Mouse (Mus musculus): Measurements from ENCODE around the gene Atg2a. TPM values are rescaled to one million over a fixed set of nuclear protein-coding genes. Genes with fewer than 3 reads are reported as not detected.

The Atg2a gene
- polyA plus RNA-seq, 1 experiment from 2014 or later = 8.9 TPM

- no peak overlapping the region for H3K9ac ChIP-seq (ENCODE audit: low read length)
- no peak overlapping the region for H3K4me2 ChIP-seq (ENCODE audit: low read depth, severe bottlenecking)
- no peaks in the 10 kb centered on the region for H3K27me3 ChIP-seq (ENCODE audit: control insufficient read depth, insufficient read depth, low read length)
- H3K4me1 ChIP-seq (ENCODE audit: control insufficient read depth, insufficient read depth, low read length) = peaks cover 15% of the 10 kb centered on the region
- ATAC-seq (ENCODE audit: insufficient number of reproducible peaks, low FRiP score, low TSS enrichment, low read depth) (no peak), DNase-seq (ENCODE audit: low spot score) (no peak)
- H3K9me3 ChIP-seq (ENCODE audit: control insufficient read depth, low read length) = no peaks in the 10 kb centered on the region
- no peak overlapping the region for H3K4me3 ChIP-seq (ENCODE audit: low read depth, low read length)
- H3K36me3 ChIP-seq (ENCODE audit: control insufficient read depth, insufficient read depth, low read length) = no peaks in the 10 kb centered on the region; the same call in 1 of the 2 replicates
- 86% methylated on average over 13 of the region's 13 CpGs for WGBS
- H3K27ac ChIP-seq (replicated peaks; ENCODE audit: low read depth, low read length) = no peak overlapping the region
These were observed 32.6 kb downstream of the Atg2a start for GRCm38 (mm10) chr19:6273998-6274608.

- no peak for ATAC-seq (ENCODE audit: insufficient number of reproducible peaks, low FRiP score, low TSS enrichment, low read depth)
- no peaks in the 10 kb centered on the region; the same call in 1 of the 2 replicates for H3K36me3 ChIP-seq (ENCODE audit: control insufficient read depth, insufficient read depth, low read length)
- H3K4me2 ChIP-seq (ENCODE audit: low read depth, severe bottlenecking) = peak overlapping the region; percentile 61
- no peaks in the 10 kb centered on the region for H3K9me3 ChIP-seq (ENCODE audit: control insufficient read depth, low read length)
- peak overlapping the region; percentile 12; the same call in 1 of the 2 replicates for H3K9ac ChIP-seq (ENCODE audit: low read length)
- WGBS = 7% methylated on average over 15 of the region's 15 CpGs
- no peak overlapping the region for H3K27ac ChIP-seq (replicated peaks; ENCODE audit: low read depth, low read length)
- H3K27me3 ChIP-seq (ENCODE audit: control insufficient read depth, insufficient read depth, low read length) = no peaks in the 10 kb centered on the region
- peak; percentile 29 for DNase-seq (ENCODE audit: low spot score)
- peak overlapping the region; percentile 88 for H3K4me3 ChIP-seq (ENCODE audit: low read depth, low read length)
- peaks cover 20% of the 10 kb centered on the region for H3K4me1 ChIP-seq (ENCODE audit: control insufficient read depth, insufficient read depth, low read length)
These were observed 34.4 kb downstream of the Atg2a start for GRCm38 (mm10) chr19:6275740-6276389.

- DNase-seq (ENCODE audit: low spot score) (peak; percentile 99), ATAC-seq (ENCODE audit: insufficient number of reproducible peaks, low FRiP score, low TSS enrichment, low read depth) (peak; percentile 93)
- WGBS = under 1% methylated on average over 102 of the region's 106 CpGs
- H3K4me2 ChIP-seq (ENCODE audit: low read depth, severe bottlenecking) = peak within 1 kb of the TSS; percentile 61
- H3K36me3 ChIP-seq (ENCODE audit: control insufficient read depth, insufficient read depth, low read length) = peaks cover 6% of the 10 kb centered on the region; the same call in 1 of the 2 replicates
- H3K4me3 ChIP-seq (ENCODE audit: low read depth, low read length) = peak within 1 kb of the TSS; percentile 88
- no peaks in the 10 kb centered on the region for H3K9me3 ChIP-seq (ENCODE audit: control insufficient read depth, low read length)
- peak within 1 kb of the TSS; percentile 60; the same call in 1 of the 2 replicates for H3K27ac ChIP-seq (replicated peaks; ENCODE audit: low read depth, low read length)
- H3K9ac ChIP-seq (ENCODE audit: low read length) = peak within 1 kb of the TSS; percentile 83
- H3K27me3 ChIP-seq (ENCODE audit: control insufficient read depth, insufficient read depth, low read length) = no peaks in the 10 kb centered on the region
- H3K4me1 ChIP-seq (ENCODE audit: control insufficient read depth, insufficient read depth, low read length) = peaks cover 20% of the 10 kb centered on the region
These were observed 35.3 kb downstream of the Atg2a start, which contains the start of gene Ehd1 for GRCm38 (mm10) chr19:6276426-6277421. Gene Ehd1, plus strand, starts transcription at chr19:6276725.

GRCm38 (mm10) chr19:6277661-6278438 is 36.4 kb downstream of the Atg2a start:
- H3K9me3 ChIP-seq (ENCODE audit: control insufficient read depth, low read length) = no peaks in the 10 kb centered on the region
- WGBS = 7% methylated on average over 10 of the region's 10 CpGs
- H3K27me3 ChIP-seq (ENCODE audit: control insufficient read depth, insufficient read depth, low read length) = no peaks in the 10 kb centered on the region
- peaks cover 20% of the 10 kb centered on the region for H3K4me1 ChIP-seq (ENCODE audit: control insufficient read depth, insufficient read depth, low read length)
- H3K27ac ChIP-seq (replicated peaks; ENCODE audit: low read depth, low read length) = no peak overlapping the region
- peak overlapping the region; percentile 83 for H3K9ac ChIP-seq (ENCODE audit: low read length)
- peak overlapping the region; percentile 88 for H3K4me3 ChIP-seq (ENCODE audit: low read depth, low read length)
- ATAC-seq (ENCODE audit: insufficient number of reproducible peaks, low FRiP score, low TSS enrichment, low read depth) (no peak), DNase-seq (ENCODE audit: low spot score) (peak; percentile 39)
- peak overlapping the region; percentile 61 for H3K4me2 ChIP-seq (ENCODE audit: low read depth, severe bottlenecking)
- peaks cover 7% of the 10 kb centered on the region; the same call in 1 of the 2 replicates for H3K36me3 ChIP-seq (ENCODE audit: control insufficient read depth, insufficient read depth, low read length)

- Histone ChIP-seq H3K27ac (replicated peaks; ENCODE audit: low read depth, low read length) (no peak overlapping the region), H3K4me3 (ENCODE audit: low read depth, low read length) (peak overlapping the region; percentile 88), H3K9ac (ENCODE audit: low read length) (peak overlapping the region; percentile 31; the same call in 1 of the 2 replicates), H3K4me1 (ENCODE audit: control insufficient read depth, insufficient read depth, low read length) (peaks cover 20% of the 10 kb centered on the region), H3K4me2 (ENCODE audit: low read depth, severe bottlenecking) (peak overlapping the region; percentile 61), H3K9me3 (ENCODE audit: control insufficient read depth, low read length) (no peaks in the 10 kb centered on the region), H3K27me3 (ENCODE audit: control insufficient read depth, insufficient read depth, low read length) (no peaks in the 10 kb centered on the region), H3K36me3 (ENCODE audit: control insufficient read depth, insufficient read depth, low read length) (peaks cover 10% of the 10 kb centered on the region; the same call in 1 of the 2 replicates)
- WGBS = 39% methylated on average over 6 of the region's 6 CpGs
- no peak for DNase-seq (ENCODE audit: low spot score)
- ATAC-seq (ENCODE audit: insufficient number of reproducible peaks, low FRiP score, low TSS enrichment, low read depth) = no peak
These were observed 37.1 kb downstream of the Atg2a start for GRCm38 (mm10) chr19:6278439-6279073.

GRCm38 (mm10) chr19:6279481-6280144 is 38.1 kb downstream of the Atg2a start:
- no peak overlapping the region; the same call in 1 of the 2 replicates for H3K4me2 ChIP-seq (ENCODE audit: low read depth, severe bottlenecking)
- no peak for DNase-seq (ENCODE audit: low spot score)
- H3K9ac ChIP-seq (ENCODE audit: low read length) = no peak overlapping the region
- H3K27ac ChIP-seq (replicated peaks; ENCODE audit: low read depth, low read length) = no peak overlapping the region
- no peaks in the 10 kb centered on the region for H3K9me3 ChIP-seq (ENCODE audit: control insufficient read depth, low read length)
- 90% methylated on average over 6 of the region's 6 CpGs for WGBS
- no peaks in the 10 kb centered on the region for H3K27me3 ChIP-seq (ENCODE audit: control insufficient read depth, insufficient read depth, low read length)
- H3K4me3 ChIP-seq (ENCODE audit: low read depth, low read length) = no peak overlapping the region
- H3K4me1 ChIP-seq (ENCODE audit: control insufficient read depth, insufficient read depth, low read length) = peaks cover 20% of the 10 kb centered on the region
- H3K36me3 ChIP-seq (ENCODE audit: control insufficient read depth, insufficient read depth, low read length) = peaks cover 10% of the 10 kb centered on the region; the same call in 1 of the 2 replicates
- no peak for ATAC-seq (ENCODE audit: insufficient number of reproducible peaks, low FRiP score, low TSS enrichment, low read depth)

GRCm38 (mm10) chr19:6280554-6280953 is 39.1 kb downstream of the Atg2a start:
- Histone ChIP-seq H3K27me3 (ENCODE audit: control insufficient read depth, insufficient read depth, low read length) (no peaks in the 10 kb centered on the region), H3K9me3 (ENCODE audit: control insufficient read depth, low read length) (no peaks in the 10 kb centered on the region), H3K36me3 (ENCODE audit: control insufficient read depth, insufficient read depth, low read length) (peaks cover 10% of the 10 kb centered on the region; the same call in 1 of the 2 replicates), H3K4me1 (ENCODE audit: control insufficient read depth, insufficient read depth, low read length) (peaks cover 19% of the 10 kb centered on the region), H3K4me3 (ENCODE audit: low read depth, low read length) (no peak overlapping the region), H3K4me2 (ENCODE audit: low read depth, severe bottlenecking) (no peak overlapping the region), H3K27ac (replicated peaks; ENCODE audit: low read depth, low read length) (no peak overlapping the region), H3K9ac (ENCODE audit: low read length) (no peak overlapping the region)
- no peak for DNase-seq (ENCODE audit: low spot score)
- 93% methylated on average over 7 of the region's 7 CpGs for WGBS
- ATAC-seq (ENCODE audit: insufficient number of reproducible peaks, low FRiP score, low TSS enrichment, low read depth) = no peak
